Comparison of ENCODE assay signal across 8 mouse cellular contexts in genomic region chr3:66981101-66981661, GRCm38 (mm10). TPM values are rescaled to one million over a fixed set of nuclear protein-coding genes. Genes with fewer than 3 reads are reported as not detected.
DNase-seq lines count a peak whose midpoint lies in the region; ATAC-seq and TF ChIP-seq lines count a peak whose summit lies in the region.

Rsrc1 (plus strand) TSS chr3:66981390.

- peaks cover 57% of the 10 kb centered on the region for H3K27me3 ChIP-seq in intestine, embryonic 15.5 days (replicated peaks)
- H3K27me3 ChIP-seq in limb, embryonic 15.5 days, result peaks cover 51% of the 10 kb centered on the region
- H3K27me3 ChIP-seq in midbrain, postnatal 0 days (ENCODE audit: insufficient read depth, low read length), result peaks cover 14% of the 10 kb centered on the region; the same call in 1 of the 2 replicates

- peaks cover 24% of the 10 kb centered on the region for H3K4me1 ChIP-seq in intestine, embryonic 15.5 days (replicated peaks)
- peaks cover 28% of the 10 kb centered on the region for H3K4me1 ChIP-seq in limb, embryonic 15.5 days
- no peaks in the 10 kb centered on the region for H3K4me1 ChIP-seq in midbrain, postnatal 0 days (ENCODE audit: insufficient read depth, low read length)

- DNase-seq in spleen, adult 18-20 months, result peak; percentile 42 to 43
- DNase-seq in spleen, adult 12 weeks (ENCODE audit: low spot score), result no peak
- peak; percentile 16 to 36 for DNase-seq in cerebellum, postnatal 14 days
- DNase-seq in gastrocnemius, postnatal 4 days (ENCODE audit: low spot score in 2 of 2), result peak; percentile 44 to 68
- DNase-seq in midbrain, postnatal 0 days (ENCODE audit: low spot score), result no peak
- DNase-seq in right cerebral cortex, postnatal 25 days, result no peak

- H3K4me2 ChIP-seq in intestine, embryonic 15.5 days (replicated peaks), result peak within 1 kb of the TSS; percentile 92
- H3K4me2 ChIP-seq in limb, embryonic 15.5 days, result peak within 1 kb of the TSS; percentile 83
- H3K4me2 ChIP-seq in midbrain, postnatal 0 days (ENCODE audit: low read depth, low read length, poor library complexity, severe bottlenecking), result peak within 1 kb of the TSS; percentile 54

- WGBS in intestine, embryonic 15.5 days, result under 1% methylated on average over 50 of the region's 62 CpGs
- WGBS in limb, embryonic 15.5 days, result under 1% methylated on average over 49 of the region's 62 CpGs
- under 1% methylated on average over 55 of the region's 62 CpGs for WGBS in midbrain, postnatal 0 days

- peak; percentile 27 for ATAC-seq in intestine, embryonic 15.5 days
- no peak; the same call in 1 of the 2 replicates for ATAC-seq in limb, embryonic 15.5 days (ENCODE audit: insufficient number of reproducible peaks, low FRiP score, low TSS enrichment, low read depth)
- no peak for ATAC-seq in midbrain, postnatal 0 days (ENCODE audit: low FRiP score)

- H3K9me3 ChIP-seq in intestine, embryonic 15.5 days, result no peaks in the 10 kb centered on the region
- H3K9me3 ChIP-seq in limb, embryonic 15.5 days, result no peaks in the 10 kb centered on the region
- no peaks in the 10 kb centered on the region for H3K9me3 ChIP-seq in midbrain, postnatal 0 days (ENCODE audit: low read length)

- no peak within 1 kb of the TSS for H3K27ac ChIP-seq in intestine, embryonic 15.5 days
- peak within 1 kb of the TSS; percentile 88 for H3K27ac ChIP-seq in limb, embryonic 15.5 days
- peak within 1 kb of the TSS; percentile 48 for H3K27ac ChIP-seq in midbrain, postnatal 0 days (ENCODE audit: low read depth, low read length)

- H3K9ac ChIP-seq in intestine, embryonic 15.5 days, result peak within 1 kb of the TSS; percentile 13; the same call in 1 of the 2 replicates
- peak within 1 kb of the TSS; percentile 58 for H3K9ac ChIP-seq in limb, embryonic 15.5 days
- H3K9ac ChIP-seq in midbrain, postnatal 0 days (replicated peaks; ENCODE audit: low read length, poor library complexity, severe bottlenecking), result peak within 1 kb of the TSS; percentile 54

- no peaks in the 10 kb centered on the region for H3K36me3 ChIP-seq in intestine, embryonic 15.5 days
- no peaks in the 10 kb centered on the region for H3K36me3 ChIP-seq in limb, embryonic 15.5 days
- H3K36me3 ChIP-seq in midbrain, postnatal 0 days (ENCODE audit: insufficient read depth, low read length), result no peaks in the 10 kb centered on the region

- TF ChIP-seq CTCF in midbrain, postnatal 0 days (IDR thresholded peaks at IDR 0.05), result no peak

- H3K4me3 ChIP-seq in intestine, embryonic 15.5 days (replicated peaks), result peak within 1 kb of the TSS; percentile 47
- H3K4me3 ChIP-seq in limb, embryonic 15.5 days, result peak within 1 kb of the TSS; percentile 62
- H3K4me3 ChIP-seq in midbrain, postnatal 0 days (ENCODE audit: low read depth, low read length), result peak within 1 kb of the TSS; percentile 54

RNA-seq across cellular contexts. Expression of gene Rsrc1, which starts in this region (rescaled TPM):
- total RNA-seq in gastrocnemius, postnatal 4 days (2021), result 10 to 100 TPM; 28.7 to 31.2 TPM
- 22.1 and 23.6 TPM in 2 replicates for polyA plus RNA-seq in intestine, embryonic 15.5 days (2015; fragmentation: Nextera tagmentation; extraction: Ambion mirVana)
- polyA plus RNA-seq in limb, embryonic 15.5 days (2015; fragmentation: Nextera tagmentation; extraction: Ambion mirVana), result 36.4 and 39.7 TPM in 2 replicates
- 37.5 and 39.6 TPM in 2 replicates for total RNA-seq in midbrain, postnatal 0 days (2014; rRNA removed)
- 37.7 and 39.3 TPM in 2 replicates for polyA plus RNA-seq in midbrain, postnatal 0 days (2015; fragmentation: Nextera tagmentation; extraction: Ambion mirVana)

Comparison
In these comparisons a context has a peak if more than half of its experiments do, and no peak if none do; other contexts are left out.
1. DNase-seq: peak in spleen, adult 18-20 months (2 of 2), cerebellum, postnatal 14 days (2 of 2) and gastrocnemius, postnatal 4 days (2 of 2); none in spleen, adult 12 weeks (single experiment), midbrain, postnatal 0 days (single experiment) and right cerebral cortex, postnatal 25 days (single experiment).
2. Peak in every context shown above with its lines, with median percentiles within 50 percentile points of each other: H3K4me2 ChIP-seq, H3K4me3 ChIP-seq and H3K9ac ChIP-seq.